Mouse (Mus musculus) megakaryocyte progenitor cell, adult 5-6 weeks (primary cell): Measurements from ENCODE around the gene Rims1. TPM values are rescaled to one million over a fixed set of nuclear protein-coding genes. Genes with fewer than 3 reads are reported as not detected.

ENCODE experiments used
- ATAC-seq: replicated peaks from 2 replicates; pipeline ENCODE4 v1.8.0; 2016; ENCODE audit warnings: mild to moderate bottlenecking, moderate TSS enrichment, inconsistent platforms; ENCODE audit not compliant: poor library complexity
- total RNA-seq, 2 experiments: library from RNA; stranded (forward) in 1 of 2; stranded (reverse) in 1 of 2; fragments of 157-497, 149-512 nt in 1 of 2; fragments of 200-1000 nt in 1 of 2; gene quantifications; 2 replicates each; pipeline versions ENCODE4 v1.2.3 to v1.2.4; 2015 to 2017

Gene Rims1
- total RNA-seq, 2 experiments from 2014 or later: not detected

- ATAC-seq: no peak
Measured at GRCm38 (mm10) chr1:22410173-22410572, 395.6 kb downstream of the Rims1 start.

- no peak for ATAC-seq
Measured at GRCm38 (mm10) chr1:22386361-22386760, 419.4 kb downstream of the Rims1 start.

GRCm38 (mm10) chr1:22377652-22378051, 428.1 kb downstream of the Rims1 start:
- no peak for ATAC-seq

- no peak for ATAC-seq
Measured at GRCm38 (mm10) chr1:22377062-22377461, 428.7 kb downstream of the Rims1 start.

- ATAC-seq: no peak
Measured at GRCm38 (mm10) chr1:22356209-22356608, 449.6 kb downstream of the Rims1 start.

- no peak for ATAC-seq
Measured at GRCm38 (mm10) chr1:22353687-22354086, 452.1 kb downstream of the Rims1 start.

- ATAC-seq: no peak
Measured at GRCm38 (mm10) chr1:22338914-22339313, 466.9 kb downstream of the Rims1 start.

- no peak for ATAC-seq
Measured at GRCm38 (mm10) chr1:22320941-22321676, 484.7 kb downstream of the Rims1 start.

GRCm38 (mm10) chr1:22315537-22315936, 490.3 kb downstream of the Rims1 start:
- no peak for ATAC-seq

GRCm38 (mm10) chr1:22311471-22311870, 494.3 kb downstream of the Rims1 start:
- ATAC-seq: no peak

- no peak for ATAC-seq
Measured at GRCm38 (mm10) chr1:22306519-22306918, 499.3 kb downstream of the Rims1 start.

- no peak for ATAC-seq
Measured at GRCm38 (mm10) chr1:22305932-22306331, 499.9 kb downstream of the Rims1 start.

GRCm38 (mm10) chr1:22293953-22294352, 511.8 kb downstream of the Rims1 start:
- no peak for ATAC-seq

- ATAC-seq: no peak
Measured at GRCm38 (mm10) chr1:22293310-22293709, 512.5 kb downstream of the Rims1 start.

- ATAC-seq: no peak
Measured at GRCm38 (mm10) chr1:22286807-22287206, 519.0 kb downstream of the Rims1 start.

GRCm38 (mm10) chr1:22279954-22280353, 525.8 kb downstream of the Rims1 start:
- peak; percentile 61 for ATAC-seq

GRCm38 (mm10) chr1:22274081-22274480, 531.7 kb downstream of the Rims1 start:
- ATAC-seq: no peak

GRCm38 (mm10) chr1:22270131-22270530, 535.7 kb downstream of the Rims1 start:
- no peak for ATAC-seq

- peak; percentile 97 for ATAC-seq
Measured at GRCm38 (mm10) chr1:22268581-22269359, 537.0 kb downstream of the Rims1 start.

GRCm38 (mm10) chr1:22266491-22266890, 539.3 kb downstream of the Rims1 start:
- ATAC-seq: no peak

- no peak for ATAC-seq
Measured at GRCm38 (mm10) chr1:22265528-22265927, 540.3 kb downstream of the Rims1 start.
